Mouse (Mus musculus) adrenal gland, postnatal 0 days (tissue): Measurements from ENCODE around the gene Kpnb1. TPM values are rescaled to one million over a fixed set of nuclear protein-coding genes. Genes with fewer than 3 reads are reported as not detected.

Experiments used
- microRNA-seq: library from miRNA; unstranded; fragments of <30 nt; microRNA quantifications from one replicate; pipeline ENCODE4, GENCODE M21; 2016; ENCODE audit warnings: borderline replicate concordance; ENCODE audit not compliant: insufficient number of aligned reads
- polyA plus RNA-seq: library from polyadenylated mRNA; unstranded; fragments of >200 nt; fragmentation: Nextera tagmentation; extraction: Ambion mirVana; gene quantifications from 2 replicates; pipeline ENCODE4 v1.2.1, GENCODE M21; 2015

Kpnb1 gene
- polyA plus RNA-seq, result 16.4 and 17.9 TPM in 2 replicates

DNA sequence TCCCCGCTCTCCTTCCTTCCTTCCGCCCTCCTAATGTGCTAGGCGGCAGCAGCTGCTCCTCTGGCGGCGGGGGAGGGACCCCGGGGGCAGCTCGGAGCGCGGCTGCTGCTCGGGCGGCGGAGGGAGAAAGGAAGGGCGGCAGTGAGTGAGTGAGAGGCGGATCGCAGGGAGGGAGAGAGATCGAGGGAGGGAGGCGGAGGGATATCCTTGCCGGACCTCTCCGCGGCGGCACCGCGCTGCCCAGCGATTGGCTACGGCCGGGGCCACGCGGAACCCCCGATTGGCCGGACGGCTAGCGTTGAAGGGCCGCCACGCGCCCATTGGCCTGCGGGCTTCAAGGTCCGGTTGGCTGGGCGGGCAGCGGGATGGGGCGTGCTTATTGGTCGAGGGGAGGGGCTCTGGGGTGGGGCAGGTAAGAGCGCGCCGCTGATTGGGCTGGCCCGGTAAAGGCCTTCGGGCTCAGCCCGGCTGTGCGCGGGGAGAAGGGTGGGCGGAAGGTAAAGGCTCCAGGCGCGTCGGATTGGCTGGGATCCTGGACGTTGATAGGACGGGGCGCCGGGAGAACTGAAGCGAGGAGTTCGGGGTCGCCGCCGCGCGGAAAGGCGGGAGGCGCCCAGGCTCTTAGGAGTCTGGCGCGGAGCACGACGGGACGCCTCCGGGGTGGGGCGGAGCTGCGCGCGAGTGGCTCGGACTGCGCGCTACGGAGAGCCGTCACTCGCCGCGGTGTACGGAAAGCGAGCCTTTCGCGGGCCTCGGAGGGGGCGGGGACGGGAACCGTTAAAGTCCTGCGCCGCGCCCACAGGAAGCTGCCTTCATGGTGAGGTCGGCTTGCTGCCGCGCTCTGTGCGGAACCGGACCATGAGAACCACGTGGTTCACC lies at the start of gene Kpnb1:
TSS of gene Kpnb1 (minus strand) at position 118 of the 879 bp plus-strand sequence.

DNA sequence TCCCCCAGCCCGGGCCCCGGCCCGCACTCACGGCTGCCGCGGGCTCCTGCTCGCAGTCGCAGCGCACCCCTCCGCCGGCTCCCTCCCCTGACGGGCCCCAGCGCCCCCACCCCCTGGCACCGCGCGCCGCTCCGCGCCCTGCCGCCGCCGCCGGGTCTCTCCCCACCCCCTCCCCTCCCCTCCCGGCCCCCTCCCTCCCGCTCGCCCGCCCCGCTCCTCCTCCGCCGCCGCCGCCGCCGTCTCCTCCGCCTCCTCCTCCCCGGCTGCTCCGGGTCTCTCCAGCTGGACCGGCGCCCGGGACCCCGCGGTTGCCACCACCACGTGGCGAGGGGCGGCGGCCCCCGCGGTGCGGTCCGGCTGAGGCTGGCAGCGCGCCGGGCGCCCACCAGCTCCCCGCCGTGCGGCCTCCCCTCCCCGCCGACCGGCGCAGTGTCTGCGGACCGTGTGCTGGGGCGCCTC lies 36.3 kb downstream of the Kpnb1 start, which contains the start of gene Tbkbp1:
TSS of gene Tbkbp1 (minus strand) at position 153 of the 459 bp plus-strand sequence.

DNA sequence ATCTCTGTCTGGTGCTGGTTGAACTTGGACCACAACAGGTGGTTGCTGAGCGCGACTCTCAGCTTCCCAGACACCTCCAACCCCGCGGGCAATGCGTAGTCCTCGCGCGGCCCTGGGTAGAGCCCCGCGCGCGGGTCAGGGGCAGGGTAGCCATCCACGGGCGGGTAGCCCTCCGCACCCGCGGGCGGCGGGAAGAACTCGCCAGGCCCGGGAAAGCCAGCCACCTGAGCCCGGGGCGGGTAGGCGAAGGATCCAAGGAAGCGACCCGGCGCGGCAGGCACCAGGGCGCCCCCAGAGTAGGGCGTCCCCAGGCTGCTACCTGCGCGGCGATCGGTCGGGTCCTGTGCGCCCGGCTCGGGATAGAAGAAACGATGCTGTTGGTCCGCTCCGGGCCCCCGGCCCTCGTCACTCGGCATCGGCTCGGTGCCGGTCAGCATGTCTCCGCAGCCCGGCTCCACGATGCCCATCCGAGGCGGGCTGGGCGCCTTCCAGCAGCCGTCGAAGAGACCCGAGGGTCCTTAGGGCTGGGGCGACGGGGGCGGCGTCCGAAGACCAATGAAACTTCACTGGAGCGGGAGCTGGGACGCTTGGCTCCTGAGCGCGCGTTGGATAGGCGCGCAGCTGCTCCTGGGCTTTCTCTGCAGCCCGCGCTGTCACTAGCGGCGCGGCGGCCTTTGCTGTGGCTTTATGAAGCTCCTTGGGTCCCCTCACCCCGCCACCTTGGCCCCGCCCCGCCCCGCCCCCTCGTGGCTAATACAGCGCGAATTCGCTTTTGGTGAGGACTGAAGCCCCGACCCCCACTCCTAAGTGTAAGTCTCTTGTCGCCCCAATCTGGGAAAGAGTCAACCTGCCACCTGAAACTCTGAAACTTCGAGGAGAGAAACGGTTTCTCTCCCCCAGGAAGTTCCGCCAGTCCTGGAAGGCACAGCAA lies 72.7 kb downstream of the Kpnb1 start, which contains the start of gene Tbx21:
TSS of gene Tbx21 (minus strand) at position 661 of the 931 bp plus-strand sequence.

Small RNA genes lying within 50 kb of the gene (microRNA-seq; reads per million reads assigned to microRNA genes)
- gene Mir7235, result not detected

Other genes with a start within 250 kb of the Kpnb1 start
- gene Pnpo, start 243.9 kb downstream of the Kpnb1 start, polyA plus RNA-seq, result 26.1 and 40.0 TPM in 2 replicates
- gene Sp2, start 204.9 kb downstream of the Kpnb1 start, polyA plus RNA-seq, result 13.0 and 14.4 TPM in 2 replicates
- gene Sp6, start 174.5 kb downstream of the Kpnb1 start, polyA plus RNA-seq, result not detected in 2 replicates
- gene Scrn2, start 157.9 kb downstream of the Kpnb1 start, polyA plus RNA-seq, result 19.7 and 38.7 TPM in 2 replicates
- gene Lrrc46, start 146.5 kb downstream of the Kpnb1 start, polyA plus RNA-seq, result 1.7 TPM in 2 replicates
- gene Mrpl10, start 146.3 kb downstream of the Kpnb1 start, polyA plus RNA-seq, result 60.0 and 107 TPM in 2 replicates
- 5.1 and 9.9 TPM in 2 replicates for gene Osbpl7, start 137.3 kb downstream of the Kpnb1 start, polyA plus RNA-seq
- gene Tbx21, start 72.5 kb downstream of the Kpnb1 start, polyA plus RNA-seq, result 0.28 and 0.50 TPM in 2 replicates
- gene Tbkbp1, start 36.4 kb downstream of the Kpnb1 start, polyA plus RNA-seq, result 4.4 and 5.1 TPM in 2 replicates
- 32.5 and 54.5 TPM in 2 replicates for gene Npepps, start 92.8 kb upstream of the Kpnb1 start, polyA plus RNA-seq
- gene Mrpl45, start 127.8 kb upstream of the Kpnb1 start, polyA plus RNA-seq, result 30.0 and 45.7 TPM in 2 replicates
- 4.8 and 7.3 TPM in 2 replicates for gene Gpr179, start 164.2 kb upstream of the Kpnb1 start, polyA plus RNA-seq
- 2.5 and 2.6 TPM in 2 replicates for gene Socs7, start 174.7 kb upstream of the Kpnb1 start, polyA plus RNA-seq
- 5.2 and 8.4 TPM in 2 replicates for gene Arhgap23, start 227.7 kb upstream of the Kpnb1 start, polyA plus RNA-seq